Mouse (Mus musculus) retina, embryonic 14.5 days (tissue): ENCODE measurements around the gene Gm14692.
"Not testable (repeated sequence)": the region's sequence is repeated elsewhere in the genome, so short reads cannot be mapped to it uniquely, and the experiment has no call there.

Source experiments
- DNase-seq: peaks from one replicate; pipeline ENCODE4 v3.0.0-alpha.2; 2015; ENCODE audit warnings: low spot score

Gene Gm14692

GRCm38 (mm10) chrX:67695398-67695797 is at the start of gene Gm14692:
Gm14692 (plus strand) TSS chrX:67695698.
- DNase-seq: not testable (repeated sequence)

DNA sequence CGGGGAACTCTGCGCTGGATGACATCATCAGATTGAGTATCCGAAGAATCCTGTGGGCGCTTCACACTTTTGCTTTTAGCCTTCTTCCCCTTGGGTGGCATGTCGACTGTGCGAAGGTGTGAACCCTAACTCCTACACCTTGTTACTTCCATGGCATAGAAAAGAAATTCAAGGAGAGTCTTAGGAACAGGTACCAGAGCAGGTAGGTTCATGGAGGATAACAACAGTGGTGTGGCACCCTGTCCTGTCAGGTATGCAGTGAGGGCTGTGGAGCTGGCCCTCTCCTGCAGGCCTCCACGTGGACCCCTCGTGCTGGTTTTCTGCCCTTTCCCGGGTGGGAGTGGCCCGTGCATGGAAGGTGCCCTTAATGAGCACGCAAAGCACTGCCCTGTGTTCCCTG is 2.0 kb upstream of the Gm14692 start, which contains the start of gene Gm1140:
TSS of gene Gm1140 (minus strand) at position 101 of the 400 bp plus-strand sequence.
- not testable (repeated sequence) for DNase-seq
